Mouse (Mus musculus): ENCODE measurements around the gene Trim52. TPM values are rescaled to one million over a fixed set of nuclear protein-coding genes. Genes with fewer than 3 reads are reported as not detected.

Trim52 gene
- not detected in 2 replicates for polyA plus RNA-seq (2015; fragmentation: Nextera tagmentation; extraction: Ambion mirVana)

GRCm38 (mm10) chr14:106105980-106106379, at the start of gene Trim52:
Trim52 (plus strand) TSS chr14:106106198.
- Histone ChIP-seq H3K4me3 (no peak within 1 kb of the TSS), H3K9me3 (replicated peaks) (no peaks in the 10 kb centered on the region), H3K4me1 (no peaks in the 10 kb centered on the region), H3K36me3 (ENCODE audit: poor library complexity, severe bottlenecking) (no peaks in the 10 kb centered on the region; the same call in 1 of the 2 replicates), H3K27ac (no peak within 1 kb of the TSS), H3K9ac (no peak within 1 kb of the TSS), H3K27me3 (no peaks in the 10 kb centered on the region), H3K4me2 (no peak within 1 kb of the TSS)
- no peak for ATAC-seq
- 94% methylated on average over 21 of the region's 21 CpGs for WGBS

DNA sequence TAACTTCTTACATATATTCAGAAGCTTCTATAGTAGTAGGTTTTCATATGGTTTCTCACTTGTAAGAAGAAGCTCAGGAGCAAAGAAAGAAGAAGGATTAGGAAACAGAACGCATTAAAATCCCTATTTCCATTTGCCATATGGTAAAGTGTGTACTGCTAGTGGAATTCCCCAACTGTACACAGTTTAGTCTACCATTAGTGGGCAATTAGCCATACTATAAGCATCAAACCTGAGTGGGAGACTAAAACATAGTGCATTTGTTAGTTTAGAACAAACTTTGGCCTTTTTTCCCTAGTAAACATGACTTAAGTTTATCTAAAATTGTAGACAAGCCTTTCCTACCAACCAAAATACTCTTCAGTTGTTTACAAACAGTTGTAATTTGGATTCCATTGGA, 33.4 kb upstream of the Trim52 start:
- Histone ChIP-seq H3K4me2 (no peak overlapping the region), H3K4me3 (no peak overlapping the region), H3K4me1 (no peaks in the 10 kb centered on the region), H3K27me3 (no peaks in the 10 kb centered on the region), H3K9me3 (replicated peaks) (no peaks in the 10 kb centered on the region), H3K36me3 (ENCODE audit: poor library complexity, severe bottlenecking) (no peaks in the 10 kb centered on the region), H3K27ac (no peak overlapping the region), H3K9ac (no peak overlapping the region)
- WGBS: 90% methylated on average over 1 of the region's 1 CpGs
- ATAC-seq: no peak

GRCm38 (mm10) chr14:106075181-106076064, 30.6 kb upstream of the Trim52 start:
- no peaks in the 10 kb centered on the region for H3K9me3 ChIP-seq (replicated peaks)
- no peaks in the 10 kb centered on the region for H3K27me3 ChIP-seq
- no peak overlapping the region for H3K27ac ChIP-seq
- H3K4me3 ChIP-seq: no peak overlapping the region
- H3K36me3 ChIP-seq (ENCODE audit: poor library complexity, severe bottlenecking): no peaks in the 10 kb centered on the region
- 74% methylated on average over 3 of the region's 3 CpGs for WGBS
- no peak overlapping the region for H3K9ac ChIP-seq
- no peak overlapping the region for H3K4me2 ChIP-seq
- ATAC-seq: no peak
- no peaks in the 10 kb centered on the region for H3K4me1 ChIP-seq

GRCm38 (mm10) chr14:106088480-106089037, 17.4 kb upstream of the Trim52 start:
- no peak overlapping the region for H3K4me2 ChIP-seq
- no peaks in the 10 kb centered on the region for H3K27me3 ChIP-seq
- H3K36me3 ChIP-seq (ENCODE audit: poor library complexity, severe bottlenecking): no peaks in the 10 kb centered on the region
- H3K4me1 ChIP-seq: no peaks in the 10 kb centered on the region
- ATAC-seq: no peak
- no peak overlapping the region for H3K4me3 ChIP-seq
- H3K27ac ChIP-seq: no peak overlapping the region
- 84% methylated on average over 13 of the region's 13 CpGs for WGBS
- no peaks in the 10 kb centered on the region for H3K9me3 ChIP-seq (replicated peaks)
- no peak overlapping the region for H3K9ac ChIP-seq

DNA sequence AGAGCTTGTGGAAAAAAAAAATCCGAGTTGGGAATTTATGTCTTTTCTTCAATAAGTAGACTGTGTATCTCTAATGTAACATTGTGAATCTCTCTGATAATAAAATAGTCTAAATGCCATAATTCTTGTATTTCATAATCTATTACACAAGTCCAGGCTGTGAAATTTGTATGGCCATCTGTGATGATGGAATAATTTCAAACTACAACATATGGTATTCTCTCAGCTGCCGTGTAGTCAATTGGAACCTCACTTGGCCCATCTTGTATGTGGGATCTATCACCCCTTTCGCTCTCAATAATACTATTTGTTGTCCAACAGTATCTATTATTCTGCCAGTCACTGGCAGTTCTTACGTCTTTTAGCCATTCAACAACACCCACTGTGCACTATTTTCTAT, 9.2 kb upstream of the Trim52 start:
- H3K9ac ChIP-seq: no peak overlapping the region
- H3K36me3 ChIP-seq (ENCODE audit: poor library complexity, severe bottlenecking): no peaks in the 10 kb centered on the region
- 88% methylated on average over 4 of the region's 4 CpGs for WGBS
- no peaks in the 10 kb centered on the region for H3K27me3 ChIP-seq
- H3K4me1 ChIP-seq: no peaks in the 10 kb centered on the region
- no peaks in the 10 kb centered on the region for H3K9me3 ChIP-seq (replicated peaks)
- H3K27ac ChIP-seq: no peak overlapping the region
- no peak for ATAC-seq
- no peak overlapping the region for H3K4me2 ChIP-seq
- H3K4me3 ChIP-seq: no peak overlapping the region

- no peaks in the 10 kb centered on the region for H3K4me1 ChIP-seq
- 91% methylated on average over 14 of the region's 14 CpGs for WGBS
- H3K27me3 ChIP-seq: no peaks in the 10 kb centered on the region
- H3K36me3 ChIP-seq (ENCODE audit: poor library complexity, severe bottlenecking): no peaks in the 10 kb centered on the region
- H3K4me2 ChIP-seq: no peak overlapping the region
- H3K4me3 ChIP-seq: no peak overlapping the region
- no peak overlapping the region for H3K9ac ChIP-seq
- ATAC-seq: no peak
- H3K9me3 ChIP-seq (replicated peaks): no peaks in the 10 kb centered on the region
- no peak overlapping the region for H3K27ac ChIP-seq
These were observed 5.1 kb upstream of the Trim52 start for GRCm38 (mm10) chr14:106100858-106101257.

GRCm38 (mm10) chr14:106106425-106106824, 427 bp downstream of the Trim52 start:
- no peak for ATAC-seq
- H3K4me3 ChIP-seq: no peak overlapping the region
- no peak overlapping the region for H3K4me2 ChIP-seq

GRCm38 (mm10) chr14:106119371-106119770, 13.4 kb downstream of the Trim52 start:
- H3K36me3 ChIP-seq (ENCODE audit: poor library complexity, severe bottlenecking): no peaks in the 10 kb centered on the region
- WGBS: 85% methylated on average over 2 of the region's 2 CpGs
- ATAC-seq: no peak
- no peaks in the 10 kb centered on the region for H3K27me3 ChIP-seq
- H3K4me1 ChIP-seq: no peaks in the 10 kb centered on the region
- H3K9me3 ChIP-seq (replicated peaks): no peaks in the 10 kb centered on the region
- H3K4me3 ChIP-seq: no peak overlapping the region
- H3K9ac ChIP-seq: no peak overlapping the region
- H3K4me2 ChIP-seq: no peak overlapping the region
- no peak overlapping the region for H3K27ac ChIP-seq

More at GRCm38 (mm10) chr14:106106425-106106824, 427 bp downstream of the Trim52 start:
- 98% methylated on average over 22 of the region's 22 CpGs for WGBS
- no peak overlapping the region for H3K9ac ChIP-seq
- no peak overlapping the region for H3K27ac ChIP-seq
- no peaks in the 10 kb centered on the region for H3K9me3 ChIP-seq (replicated peaks)
- H3K36me3 ChIP-seq (ENCODE audit: poor library complexity, severe bottlenecking): no peaks in the 10 kb centered on the region; the same call in 1 of the 2 replicates
- H3K27me3 ChIP-seq: no peaks in the 10 kb centered on the region
- H3K4me1 ChIP-seq: no peaks in the 10 kb centered on the region

GRCm38 (mm10) chr14:106136272-106136671, 30.3 kb downstream of the Trim52 start:
- Histone ChIP-seq H3K9ac (no peak overlapping the region), H3K36me3 (ENCODE audit: poor library complexity, severe bottlenecking) (no peaks in the 10 kb centered on the region), H3K4me1 (no peaks in the 10 kb centered on the region), H3K27ac (no peak overlapping the region), H3K4me3 (no peak overlapping the region), H3K27me3 (no peaks in the 10 kb centered on the region), H3K9me3 (replicated peaks) (no peaks in the 10 kb centered on the region), H3K4me2 (no peak overlapping the region)
- no peak for ATAC-seq

DNA sequence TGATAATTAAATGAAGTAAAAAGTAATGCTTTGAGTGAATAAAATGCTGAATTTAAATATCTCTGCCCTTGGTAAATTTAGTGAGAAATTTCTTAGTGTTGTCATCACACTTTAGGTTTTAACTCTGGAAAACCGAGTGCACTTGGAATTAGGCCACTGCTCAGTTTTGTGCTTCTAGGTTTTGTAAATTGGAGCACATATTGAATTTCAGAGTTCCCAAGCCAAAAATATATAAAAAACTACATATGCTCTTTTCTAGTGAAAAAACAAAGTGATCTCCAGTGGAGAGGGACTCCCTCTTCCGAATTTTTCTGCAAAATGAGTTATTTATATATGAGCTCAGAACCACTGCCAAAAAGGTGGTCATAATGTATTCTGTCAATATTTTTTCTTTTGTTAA, 45.2 kb downstream of the Trim52 start:
- Histone ChIP-seq H3K27ac (no peak overlapping the region), H3K4me3 (no peak overlapping the region), H3K36me3 (ENCODE audit: poor library complexity, severe bottlenecking) (no peaks in the 10 kb centered on the region), H3K9me3 (replicated peaks) (no peaks in the 10 kb centered on the region), H3K4me1 (no peaks in the 10 kb centered on the region), H3K27me3 (no peaks in the 10 kb centered on the region), H3K9ac (no peak overlapping the region), H3K4me2 (no peak overlapping the region)
- 79% methylated on average over 2 of the region's 2 CpGs for WGBS
- no peak for ATAC-seq

GRCm38 (mm10) chr14:106154879-106155576, 49.0 kb downstream of the Trim52 start:
- H3K27me3 ChIP-seq: no peaks in the 10 kb centered on the region
- H3K9me3 ChIP-seq (replicated peaks): no peaks in the 10 kb centered on the region
- ATAC-seq: no peak
- WGBS: 85% methylated on average over 7 of the region's 7 CpGs
- H3K4me1 ChIP-seq: no peaks in the 10 kb centered on the region
- no peak overlapping the region for H3K4me2 ChIP-seq
- no peak overlapping the region for H3K27ac ChIP-seq
- H3K9ac ChIP-seq: no peak overlapping the region
- H3K4me3 ChIP-seq: no peak overlapping the region
- no peaks in the 10 kb centered on the region for H3K36me3 ChIP-seq (ENCODE audit: poor library complexity, severe bottlenecking)

DNA sequence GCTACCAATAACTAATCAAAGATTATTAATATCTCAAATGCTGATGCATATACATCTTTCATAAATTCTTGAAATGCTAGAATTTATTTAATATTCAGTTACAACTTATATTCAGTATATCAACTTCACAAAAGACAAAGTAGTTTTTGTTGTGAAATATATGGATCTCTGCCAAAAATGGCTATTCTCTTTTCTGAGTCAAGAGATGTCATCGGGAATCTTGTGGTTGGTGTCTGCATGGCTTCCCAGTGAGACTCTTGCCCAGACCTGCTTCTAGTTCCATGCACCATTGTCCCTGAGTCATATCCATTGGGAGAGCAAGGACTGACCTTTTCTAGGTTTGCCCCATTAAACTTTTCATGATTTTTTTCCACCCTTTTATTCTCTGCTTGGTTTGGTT, 50.5 kb downstream of the Trim52 start:
- H3K4me3 ChIP-seq: no peak overlapping the region
- H3K27ac ChIP-seq: no peak overlapping the region
- WGBS: 92% methylated on average over 1 of the region's 1 CpGs
- no peak overlapping the region for H3K9ac ChIP-seq
- no peaks in the 10 kb centered on the region for H3K36me3 ChIP-seq (ENCODE audit: poor library complexity, severe bottlenecking)
- H3K4me2 ChIP-seq: no peak overlapping the region
- no peaks in the 10 kb centered on the region for H3K27me3 ChIP-seq
- ATAC-seq: no peak
- no peaks in the 10 kb centered on the region for H3K9me3 ChIP-seq (replicated peaks)
- no peaks in the 10 kb centered on the region for H3K4me1 ChIP-seq

Data from forebrain, embryonic 13.5 days (tissue).